Mouse (Mus musculus) spleen, adult 2 months (tissue): ENCODE data around the gene U2af1.

Experiments used
- CTCF ChIP-seq: fragments of 200-500 bp; IDR thresholded peaks from 2 replicates; pipeline ENCODE4 v1.5.1; 2011; ENCODE audit warnings: mild to moderate bottlenecking, inconsistent platforms; ENCODE audit not compliant: insufficient read depth, insufficient read length, insufficient replicate concordance; ENCODE audit errors: extremely low read depth
- POLR2A ChIP-seq: fragments of 200-500 bp; IDR thresholded peaks from 2 replicates; pipeline ENCODE4 v1.6.1; 2011; ENCODE audit warnings: low read depth, low read length, inconsistent platforms

DNA sequence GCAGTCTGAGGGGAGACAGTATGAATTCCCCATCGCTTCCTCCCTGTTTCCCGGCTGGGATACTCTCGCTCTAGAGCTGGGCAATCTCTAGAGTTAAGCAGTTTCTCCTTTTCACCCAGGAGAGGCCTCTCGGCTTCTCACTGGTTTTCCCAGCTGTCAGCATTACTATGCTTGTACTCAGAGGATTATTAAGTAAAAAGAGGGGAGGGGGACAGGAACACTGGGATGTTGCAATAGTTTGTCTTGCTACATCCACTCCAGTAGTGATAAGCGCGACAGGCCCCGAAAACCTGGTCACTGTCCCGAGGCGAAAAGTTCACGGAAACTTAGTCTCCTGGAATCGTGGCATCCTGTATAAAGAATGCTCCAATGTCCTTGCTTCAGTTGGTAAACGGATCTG, 13.6 kb upstream of the U2af1 start:
- TF ChIP-seq CTCF = no peak
- no peak for TF ChIP-seq POLR2A
